Mouse (Mus musculus): ENCODE data around the gene Cdkl1.

Gene Cdkl1

DNA sequence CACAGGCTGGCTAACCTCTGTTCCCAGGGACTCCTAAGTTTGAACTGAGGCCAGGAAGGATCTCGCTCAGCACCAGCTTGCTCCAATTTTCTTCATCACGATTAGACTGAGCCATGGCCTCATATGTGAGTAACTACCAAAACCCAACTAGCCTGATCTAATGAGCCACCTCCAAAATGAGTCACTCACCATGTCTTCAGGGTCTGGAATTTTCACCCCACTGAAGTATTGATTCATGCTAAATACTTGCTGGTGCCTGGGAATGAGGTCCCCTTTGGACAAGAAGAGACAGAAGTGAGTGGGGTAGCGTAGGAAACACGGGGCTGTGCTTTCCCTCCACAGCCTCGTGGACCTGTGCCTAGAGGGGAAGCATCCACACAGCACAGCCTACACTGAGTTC lies 37.1 kb downstream of the Cdkl1 start:
- in situ Hi-C loops (cut with MboI; ENCODE audit: low sequenced_read_pairs): no loop called here

DNA sequence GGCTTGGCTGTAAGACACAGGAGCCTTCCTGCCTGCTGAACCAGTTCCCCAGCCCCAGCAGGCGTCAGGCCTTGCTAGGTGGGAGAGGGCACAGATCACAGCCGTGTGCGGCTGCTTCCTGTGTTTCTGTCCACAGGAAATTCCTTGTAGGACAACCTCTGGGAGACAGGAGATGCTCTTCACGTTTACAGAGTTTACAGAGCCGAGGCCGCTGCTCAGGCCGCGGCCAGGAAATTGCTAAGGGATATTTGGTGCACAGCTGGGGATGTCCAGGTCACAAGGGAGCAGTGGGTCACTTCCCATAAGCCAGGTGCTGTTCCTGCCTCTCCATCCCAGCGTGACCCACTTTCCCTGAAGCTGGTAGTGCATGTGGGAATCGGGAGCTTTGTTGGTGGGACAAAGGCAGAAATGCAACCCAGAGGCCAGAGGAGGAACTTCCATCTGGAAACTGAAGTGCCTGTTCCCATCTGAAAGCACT lies 39.2 kb downstream of the Cdkl1 start:
- in situ Hi-C loops (cut with MboI; ENCODE audit: low sequenced_read_pairs): no loop called here

GRCm38 (mm10) chr12:69744138-69744537 lies 46.9 kb downstream of the Cdkl1 start:
- in situ Hi-C loops (cut with MboI; ENCODE audit: low sequenced_read_pairs): loop anchor here (25.0 kb wide), 1 partner anchor 143 kb away; the partner anchor contains the start of genes Atl1 and Map4k5

DNA sequence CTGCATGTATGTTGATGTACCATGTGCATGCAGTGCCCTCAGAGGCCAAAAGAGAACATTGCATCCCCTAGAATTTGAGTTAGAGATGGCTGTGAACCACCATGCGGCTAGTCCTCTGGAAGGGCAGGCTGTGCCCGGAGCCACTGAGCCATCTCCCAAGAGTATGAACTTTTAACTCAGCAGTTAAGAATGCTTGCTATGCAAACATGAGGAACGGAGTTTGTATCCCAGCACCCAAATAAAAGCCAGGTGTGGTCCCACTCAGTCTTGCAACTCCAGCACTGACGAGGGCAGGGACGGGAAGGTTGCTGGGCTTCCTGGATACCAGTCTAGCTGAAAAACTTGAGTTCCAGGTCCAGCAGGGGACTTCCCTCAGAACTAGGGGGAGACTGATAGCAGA lies 49.1 kb downstream of the Cdkl1 start:
- in situ Hi-C loops (cut with MboI; ENCODE audit: low sequenced_read_pairs): loop anchor here (25.0 kb wide), 1 partner anchor 145 kb away; the partner anchor contains the start of genes Atl1 and Map4k5

DNA sequence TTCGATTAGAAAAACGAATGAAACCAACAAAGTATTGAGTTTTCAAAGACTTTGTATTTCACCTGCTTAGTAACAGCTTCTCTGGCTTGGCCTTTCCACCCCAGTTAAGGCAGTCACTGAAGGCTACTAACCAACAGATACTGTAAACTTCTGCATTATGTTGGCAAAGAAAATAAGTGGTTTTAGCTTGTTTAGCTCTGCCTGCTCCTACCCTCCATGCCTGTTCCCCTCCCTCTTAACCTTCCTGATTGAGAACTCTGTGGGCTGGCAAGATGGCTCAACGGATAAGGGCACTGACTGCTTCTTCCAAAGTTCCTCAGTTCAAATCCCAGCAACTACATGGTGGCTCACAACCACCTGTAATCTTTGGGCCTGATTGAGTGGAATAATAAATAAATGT lies 57.1 kb downstream of the Cdkl1 start:
- in situ Hi-C loops (cut with MboI; ENCODE audit: low sequenced_read_pairs): loop anchor here (25.0 kb wide), 1 partner anchor 153 kb away; the partner anchor contains the start of genes Atl1 and Map4k5

GRCm38 (mm10) chr12:69733518-69733917 lies 57.5 kb downstream of the Cdkl1 start:
- in situ Hi-C loops (cut with MboI; ENCODE audit: low sequenced_read_pairs): loop anchor here (25.0 kb wide), 1 partner anchor 154 kb away; the partner anchor contains the start of genes Atl1 and Map4k5

DNA sequence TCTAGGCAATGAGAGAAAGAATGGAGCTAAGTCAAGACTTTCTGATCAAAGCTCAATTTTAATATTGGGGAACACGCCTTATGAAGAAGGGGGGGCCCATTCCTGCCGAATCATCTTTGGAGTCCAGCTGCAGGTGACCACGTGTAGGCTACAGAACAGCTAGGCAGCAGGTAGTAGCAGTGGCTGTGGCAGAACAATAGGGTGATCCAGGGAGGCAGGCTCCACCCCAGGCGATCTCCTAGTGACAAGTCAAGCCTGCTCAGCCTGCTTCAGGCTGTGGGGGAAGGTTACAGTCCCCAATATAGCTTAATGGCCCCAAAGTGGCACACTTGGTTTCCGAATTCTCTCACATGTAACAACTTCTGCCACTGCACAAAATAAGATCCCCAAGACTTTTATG lies 58.8 kb downstream of the Cdkl1 start:
- in situ Hi-C loops (cut with MboI; ENCODE audit: low sequenced_read_pairs): loop anchor here (25.0 kb wide), 1 partner anchor 155 kb away; the partner anchor contains the start of genes Atl1 and Map4k5

- in situ Hi-C loops (cut with MboI; ENCODE audit: low sequenced_read_pairs): loop anchor here (25.0 kb wide), 1 partner anchor 157 kb away; the partner anchor contains the start of genes Atl1 and Map4k5
These were observed 60.8 kb downstream of the Cdkl1 start for GRCm38 (mm10) chr12:69730306-69730705.

- in situ Hi-C loops (cut with MboI; ENCODE audit: low sequenced_read_pairs): loop anchor here (25.0 kb wide), 1 partner anchor 158 kb away; the partner anchor contains the start of genes Atl1 and Map4k5
These were observed 61.8 kb downstream of the Cdkl1 start for GRCm38 (mm10) chr12:69729246-69729645.

- in situ Hi-C loops (cut with MboI; ENCODE audit: low sequenced_read_pairs): loop anchor here (25.0 kb wide), 1 partner anchor 162 kb away; the partner anchor contains the start of genes Atl1 and Map4k5
These were observed 66.2 kb downstream of the Cdkl1 start, which contains the start of the genes L2hgdh and Atp5s for GRCm38 (mm10) chr12:69724711-69725460. Gene L2hgdh, minus strand, starts transcription at chr12:69724873. Gene Atp5s, plus strand, starts transcription at chr12:69724950.

DNA sequence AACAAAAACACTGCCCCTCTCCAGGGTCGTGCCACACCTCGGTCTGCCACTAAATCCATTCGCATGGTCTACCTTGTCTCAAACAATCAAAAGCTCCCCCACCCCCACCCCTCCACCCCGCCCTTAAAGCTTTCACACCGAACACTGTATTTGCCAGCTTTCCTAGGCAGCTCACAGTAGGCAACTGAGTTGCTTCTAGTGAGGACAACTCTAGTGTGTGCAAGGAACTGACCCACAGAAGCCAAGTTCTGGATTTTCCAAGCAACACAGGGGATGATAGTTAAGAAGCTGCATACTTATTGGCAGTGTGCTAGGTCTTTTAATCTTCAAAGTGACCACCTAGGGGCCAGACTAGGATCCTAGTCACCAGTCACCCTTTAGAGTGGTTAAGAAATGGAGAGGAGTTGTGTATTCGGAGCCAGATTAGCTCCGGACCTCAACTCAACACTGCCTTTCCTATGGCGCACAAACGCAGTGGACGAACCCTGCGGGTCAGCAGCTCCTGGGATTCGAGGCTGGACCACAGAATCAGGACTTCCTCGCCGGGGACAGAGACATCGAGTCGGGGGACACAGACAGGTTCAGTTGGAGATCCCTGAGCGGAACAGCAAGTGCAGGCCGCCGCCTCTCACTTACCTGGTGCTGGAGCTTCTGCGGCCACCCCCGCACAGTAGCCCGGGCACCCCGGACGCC lies 66.9 kb downstream of the Cdkl1 start:
- in situ Hi-C loops (cut with MboI; ENCODE audit: low sequenced_read_pairs): no loop called here

DNA sequence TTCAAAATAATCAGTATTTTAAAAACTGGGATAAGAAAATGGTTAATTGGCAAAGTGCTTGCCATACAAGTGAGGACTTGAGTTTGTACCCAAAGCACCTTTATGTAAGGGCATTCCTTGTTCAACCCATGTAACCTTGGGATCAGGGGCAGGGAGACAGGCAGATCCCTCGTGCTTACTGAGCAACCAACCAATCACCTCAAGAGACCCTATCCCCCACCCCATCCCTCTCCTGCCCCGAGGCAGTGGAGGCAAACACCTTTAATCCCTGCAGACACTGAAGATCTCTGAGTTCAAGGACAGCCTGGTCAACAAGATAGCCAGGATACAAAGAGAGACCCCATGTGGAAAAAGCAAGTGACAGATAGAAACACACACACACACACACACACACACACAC lies 67.7 kb downstream of the Cdkl1 start:
- in situ Hi-C loops (cut with MboI; ENCODE audit: low sequenced_read_pairs): no loop called here

- in situ Hi-C loops (cut with MboI; ENCODE audit: low sequenced_read_pairs): no loop called here
These were observed 68.2 kb downstream of the Cdkl1 start for GRCm38 (mm10) chr12:69722857-69723256.

DNA sequence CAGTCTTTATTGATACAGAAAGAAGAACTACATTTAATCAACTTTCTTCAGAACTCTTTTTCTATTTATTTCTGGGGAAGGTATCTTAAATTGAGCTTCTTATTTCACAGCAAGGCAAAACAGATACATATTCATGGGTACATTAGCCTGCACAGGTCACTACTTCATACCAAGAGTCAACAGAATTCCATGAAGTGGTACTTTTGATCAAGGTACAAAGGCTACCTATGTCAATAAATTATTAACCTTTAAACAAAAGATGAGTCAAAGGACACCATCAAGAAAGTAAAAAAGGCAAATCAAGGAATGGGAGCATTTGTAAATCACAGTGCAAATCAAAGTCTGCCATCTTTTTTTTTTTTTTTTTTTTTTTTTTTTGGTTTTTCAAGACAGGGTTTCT lies 77.4 kb downstream of the Cdkl1 start:
- in situ Hi-C loops (cut with MboI; ENCODE audit: low sequenced_read_pairs): no loop called here

DNA sequence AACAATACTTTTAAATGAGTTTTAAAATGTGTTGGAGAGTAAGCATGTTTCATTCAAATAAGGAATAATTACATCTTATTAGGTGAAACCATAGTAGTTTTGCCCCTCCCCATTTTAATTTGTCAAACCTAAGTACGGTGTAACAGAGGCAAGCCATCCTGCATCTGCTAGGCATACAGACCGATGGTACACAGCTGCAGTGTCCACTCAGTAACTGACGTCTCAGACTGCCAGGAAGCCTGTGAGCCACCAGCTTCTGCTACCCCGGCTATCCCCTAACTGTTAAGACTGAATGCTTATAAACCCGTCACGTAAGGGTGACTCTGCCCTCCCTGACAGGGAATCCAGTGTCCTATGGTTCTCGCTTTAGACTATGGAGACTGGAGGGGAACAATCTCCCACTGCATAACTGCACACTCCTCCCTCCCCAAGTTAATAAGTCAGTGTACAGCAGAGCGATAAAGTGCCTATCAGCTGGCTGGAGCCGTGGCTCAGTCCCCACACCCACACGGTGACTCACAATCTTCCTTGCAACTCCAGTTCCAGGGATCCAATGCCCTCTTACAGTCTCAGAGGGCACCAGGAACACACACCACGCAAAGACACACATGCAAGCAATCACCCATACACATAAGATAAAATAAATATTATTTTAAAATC lies 86.1 kb downstream of the Cdkl1 start:
- in situ Hi-C loops (cut with MboI; ENCODE audit: low sequenced_read_pairs): no loop called here

GRCm38 (mm10) chr12:69698352-69698751 lies 92.7 kb downstream of the Cdkl1 start:
- in situ Hi-C loops (cut with MboI; ENCODE audit: low sequenced_read_pairs): loop anchor here (25.0 kb wide), 2 partner anchors 336 to 486 kb away; partner anchors contain the start of genes Arf6, Gm49384, Gm9887 and Nemf
